Mouse (Mus musculus): ENCODE results near the gene Spink4.

The Spink4 gene

DNA sequence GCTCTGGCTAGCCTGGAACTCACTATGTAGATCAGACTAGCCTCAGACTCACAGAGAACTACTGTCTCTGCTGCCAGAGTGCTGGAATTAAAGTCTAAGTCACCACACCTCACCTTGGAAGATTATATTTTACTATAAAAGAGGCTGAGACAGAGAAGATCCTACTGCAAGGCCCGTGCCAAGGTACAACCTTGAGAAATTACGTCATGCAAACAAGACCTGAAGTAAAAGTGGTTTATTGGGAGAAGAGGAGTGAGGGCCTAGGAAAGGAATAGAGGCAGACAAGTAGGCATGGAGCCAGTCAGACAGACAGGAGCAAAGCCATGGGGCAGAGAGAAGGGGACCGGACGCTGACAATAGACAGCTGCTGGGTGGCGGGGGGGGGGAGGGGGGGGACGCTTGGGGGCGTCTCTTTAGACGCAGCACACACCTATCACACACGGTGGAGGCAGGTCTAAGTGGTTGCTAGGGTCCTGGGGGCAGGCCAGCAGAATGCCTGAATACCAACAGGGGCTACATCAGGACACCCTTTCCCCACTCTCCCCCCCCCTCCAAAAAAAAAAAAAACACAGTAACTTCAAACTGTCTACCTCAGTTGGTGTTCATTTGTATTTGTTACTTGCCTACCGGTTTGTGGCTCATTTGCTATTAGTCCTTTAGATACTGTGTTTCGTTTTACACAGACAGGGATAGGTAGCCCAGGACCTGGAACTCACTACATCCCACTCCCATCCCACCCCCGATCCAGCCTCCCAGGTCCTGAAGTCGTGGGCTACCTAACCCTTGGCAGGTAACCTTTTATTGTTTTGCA lies 50.1 kb downstream of the Spink4 start:
- DNase-seq = no peak

DNA sequence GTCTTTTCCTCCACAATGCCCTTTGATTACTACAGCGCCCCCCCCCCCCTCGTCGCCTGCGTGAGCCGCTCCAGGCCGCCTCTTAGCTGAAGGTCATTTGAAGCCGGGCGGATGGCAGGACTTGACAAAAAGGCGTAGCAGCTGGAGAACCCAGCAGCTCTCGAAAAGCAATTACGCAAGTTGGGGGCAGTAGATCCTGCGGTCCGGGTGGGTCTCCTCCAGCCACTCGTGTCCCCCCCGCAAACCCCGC lies 50.7 kb downstream of the Spink4 start:
- DNase-seq = no peak

DNA sequence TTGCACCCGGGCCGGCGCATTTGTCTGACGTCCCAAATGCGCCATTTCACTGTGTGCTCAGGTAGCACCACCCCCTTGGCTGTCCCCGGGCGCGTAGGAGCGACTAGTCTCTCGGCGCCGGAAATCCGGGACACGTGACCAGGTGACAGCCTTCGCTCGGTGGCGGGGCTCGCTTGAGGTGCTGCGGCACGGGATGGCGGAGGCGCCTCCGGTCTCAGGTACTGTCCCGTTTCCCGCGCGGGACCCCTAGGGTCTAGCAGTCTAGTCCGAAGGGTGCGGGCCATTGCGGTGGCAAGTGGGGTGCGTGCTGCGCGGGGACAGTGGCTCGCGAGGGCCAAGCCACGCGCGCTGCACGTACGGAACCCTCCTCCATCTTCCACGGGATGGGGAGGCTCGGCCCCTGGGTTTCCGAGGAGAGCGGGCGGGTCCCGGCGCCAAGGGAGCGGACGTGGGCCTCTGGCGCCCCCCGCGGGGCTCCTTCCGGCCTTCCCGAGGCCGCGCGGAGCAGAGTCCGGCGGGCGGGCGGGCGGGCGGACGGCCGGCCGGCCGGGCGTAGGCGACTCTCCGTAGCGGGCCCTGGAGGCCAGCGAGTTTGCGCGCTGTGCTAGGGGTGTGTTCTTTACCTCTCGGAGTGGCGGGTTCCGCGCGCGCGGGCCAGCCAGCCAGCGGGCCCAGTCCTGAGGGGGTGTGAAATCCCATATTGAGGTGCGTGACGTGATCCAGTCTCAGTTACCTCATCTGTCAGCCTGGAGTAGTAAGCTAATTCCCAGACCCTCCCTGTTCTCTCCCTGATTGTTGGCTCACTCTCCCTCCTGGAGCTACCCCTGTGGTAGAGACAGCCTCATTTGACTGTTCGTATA lies 51.2 kb downstream of the Spink4 start, which contains the start of gene Nfx1:
TSS of gene Nfx1 (plus strand) at position 65 of the 860 bp plus-strand sequence.
- peak; percentile 97 for DNase-seq

- no peak for DNase-seq
Observed at GRCm38 (mm10) chr4:40971744-40972143, 51.9 kb downstream of the Spink4 start.

GRCm38 (mm10) chr4:40974011-40974410 lies 54.2 kb downstream of the Spink4 start:
- DNase-seq = no peak

DNA sequence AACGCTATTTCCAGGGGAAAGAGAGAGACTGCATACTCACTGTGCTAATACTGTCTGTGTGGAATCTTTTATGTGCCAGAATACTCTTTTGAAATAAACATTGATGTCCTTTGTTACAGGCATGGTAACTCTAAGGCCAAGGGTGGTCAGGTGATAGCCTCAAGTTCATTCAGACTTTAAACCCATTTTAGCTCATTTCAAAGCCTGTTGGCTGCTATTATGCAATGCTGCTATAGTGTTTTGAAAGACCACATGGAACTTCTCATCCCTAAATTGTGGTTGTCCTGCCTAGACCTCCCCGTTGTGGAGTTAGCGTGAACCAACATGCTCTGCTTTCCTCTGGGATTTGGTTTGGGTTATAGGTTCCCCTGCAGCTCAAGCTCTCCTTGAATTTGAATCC lies 55.8 kb downstream of the Spink4 start:
- DNase-seq = no peak

GRCm38 (mm10) chr4:40976651-40977050 lies 56.8 kb downstream of the Spink4 start:
- DNase-seq = no peak

DNA sequence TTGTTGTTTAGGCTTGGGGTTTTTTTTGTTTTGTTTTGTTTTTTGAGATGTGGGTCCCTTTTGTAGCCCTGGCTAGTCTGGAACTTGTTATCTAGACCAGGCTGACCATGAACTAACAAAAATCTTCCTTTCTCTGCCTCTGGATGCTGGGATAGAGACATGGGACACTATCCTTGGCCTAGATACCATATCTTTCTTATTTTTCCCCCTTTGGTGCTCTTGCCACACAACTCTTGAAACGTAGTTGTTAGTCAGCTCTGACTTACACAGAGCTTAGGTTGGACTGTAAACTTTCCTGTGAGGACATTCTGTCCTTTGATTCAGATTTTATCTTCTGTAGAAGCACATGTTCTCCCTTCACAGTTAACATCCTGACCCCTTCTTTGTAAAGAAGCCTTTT lies 59.6 kb downstream of the Spink4 start:
- no peak for DNase-seq

All from right cerebral cortex, adult 18-20 months (tissue).